Mouse (Mus musculus) effector memory CD4-positive, alpha-beta T cell, adult 5 months (primary cell): Measurements from ENCODE around the gene Tas2r126. TPM values are rescaled to one million over a fixed set of nuclear protein-coding genes. Genes with fewer than 3 reads are reported as not detected.

Experiments used
- polyA plus RNA-seq: library from polyadenylated mRNA; unstranded; fragments of 100-300 nt; shearing (Covaris generic); gene quantifications from one replicate; pipeline ENCODE4 v1.2.1, GENCODE M21; 2017

The Tas2r126 gene
- polyA plus RNA-seq = not detected

GRCm38 (mm10) chr6:42434446-42434845 is at the start of gene Tas2r126:
Gene Tas2r126, plus strand, starts transcription at chr6:42434535.

GRCm38 (mm10) chr6:42399938-42400337 is 34.4 kb upstream of the Tas2r126 start, which contains the start of gene Tas2r143:
Gene Tas2r143, plus strand, starts transcription at chr6:42400238.

GRCm38 (mm10) chr6:42405134-42405533 is 29.2 kb upstream of the Tas2r126 start, which contains the start of gene Tas2r135:
Gene Tas2r135, plus strand, starts transcription at chr6:42405434.

GRCm38 (mm10) chr6:42465096-42465495 is 30.8 kb downstream of the Tas2r126 start, which contains the start of gene Olfr458:
Gene Olfr458, minus strand, starts transcription at chr6:42465196.

GRCm38 (mm10) chr6:42476235-42476634 is 41.9 kb downstream of the Tas2r126 start, which contains the start of gene Olfr457:
Gene Olfr457, minus strand, starts transcription at chr6:42476335.

Other genes with a start within 250 kb of the Tas2r126 start
- not detected for gene Tas2r144, start 219.2 kb upstream of the Tas2r126 start, polyA plus RNA-seq
- 7.0 TPM for gene Gstk1, start 188.6 kb upstream of the Tas2r126 start, polyA plus RNA-seq
- gene Tmem139, start 172.6 kb upstream of the Tas2r126 start, polyA plus RNA-seq = not detected
- gene Casp2, start 169.6 kb upstream of the Tas2r126 start, polyA plus RNA-seq = 32.3 TPM
- not detected for gene Clcn1, start 147.8 kb upstream of the Tas2r126 start, polyA plus RNA-seq
- gene Fam131b, start 109.9 kb upstream of the Tas2r126 start, polyA plus RNA-seq = not detected
- 136 TPM for gene Zyx, start 84.9 kb upstream of the Tas2r126 start, polyA plus RNA-seq
- gene Epha1, start 61.3 kb upstream of the Tas2r126 start, polyA plus RNA-seq = 0.30 TPM
- gene Tas2r143, start 34.3 kb upstream of the Tas2r126 start, polyA plus RNA-seq = not detected
- gene Tas2r135, start 29.1 kb upstream of the Tas2r126 start, polyA plus RNA-seq = not detected
- gene Olfr458, start 30.7 kb downstream of the Tas2r126 start, polyA plus RNA-seq = not detected
- gene Olfr457, start 41.8 kb downstream of the Tas2r126 start, polyA plus RNA-seq = 0.22 TPM
- not detected for gene Olfr456, start 52.7 kb downstream of the Tas2r126 start, polyA plus RNA-seq
- gene Olfr455, start 113.1 kb downstream of the Tas2r126 start, polyA plus RNA-seq = not detected
- gene Tcaf3, start 163.2 kb downstream of the Tas2r126 start, polyA plus RNA-seq = 0.25 TPM
- not detected for gene Tcaf2, start 210.7 kb downstream of the Tas2r126 start, polyA plus RNA-seq